Mouse (Mus musculus): ENCODE results near the gene Mafb. TPM values are rescaled to one million over a fixed set of nuclear protein-coding genes. Genes with fewer than 3 reads are reported as not detected.

Gene Mafb
- total RNA-seq, 2 experiments from 2014 or later, result 20.3 to 20.6 TPM

DNA sequence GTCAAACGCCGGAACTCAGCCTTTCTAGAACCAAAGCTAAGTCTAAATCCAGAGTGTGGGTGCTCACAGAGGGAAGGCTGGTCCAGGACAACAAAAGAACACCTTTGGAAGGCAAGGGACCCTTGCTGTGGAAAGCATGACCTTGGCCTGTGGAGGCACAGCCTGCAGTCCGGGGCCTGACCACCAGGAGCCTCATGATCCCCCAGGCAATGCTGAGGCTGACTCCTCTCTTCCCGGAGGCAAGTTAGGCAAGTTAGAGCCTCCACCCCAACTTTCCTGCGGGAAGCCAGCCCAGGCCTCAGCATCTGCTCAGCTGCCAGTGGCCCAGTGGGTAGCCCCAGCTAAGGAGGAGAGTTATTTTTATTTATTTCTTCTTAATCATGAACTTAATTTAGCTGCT lies 9.4 kb upstream of the Mafb start:
- DNase-seq (ENCODE audit: extremely low spot score in 1 of 2, low spot score in 2 of 2), result no peak
- TF ChIP-seq CTCF (IDR thresholded peaks at IDR 0.05), result no peak
- no peak overlapping the region for H3K4me3 ChIP-seq
- intact Hi-C loops (cut with DNase I), result no loop called here
- no peak overlapping the region for H3K27ac ChIP-seq

DNA sequence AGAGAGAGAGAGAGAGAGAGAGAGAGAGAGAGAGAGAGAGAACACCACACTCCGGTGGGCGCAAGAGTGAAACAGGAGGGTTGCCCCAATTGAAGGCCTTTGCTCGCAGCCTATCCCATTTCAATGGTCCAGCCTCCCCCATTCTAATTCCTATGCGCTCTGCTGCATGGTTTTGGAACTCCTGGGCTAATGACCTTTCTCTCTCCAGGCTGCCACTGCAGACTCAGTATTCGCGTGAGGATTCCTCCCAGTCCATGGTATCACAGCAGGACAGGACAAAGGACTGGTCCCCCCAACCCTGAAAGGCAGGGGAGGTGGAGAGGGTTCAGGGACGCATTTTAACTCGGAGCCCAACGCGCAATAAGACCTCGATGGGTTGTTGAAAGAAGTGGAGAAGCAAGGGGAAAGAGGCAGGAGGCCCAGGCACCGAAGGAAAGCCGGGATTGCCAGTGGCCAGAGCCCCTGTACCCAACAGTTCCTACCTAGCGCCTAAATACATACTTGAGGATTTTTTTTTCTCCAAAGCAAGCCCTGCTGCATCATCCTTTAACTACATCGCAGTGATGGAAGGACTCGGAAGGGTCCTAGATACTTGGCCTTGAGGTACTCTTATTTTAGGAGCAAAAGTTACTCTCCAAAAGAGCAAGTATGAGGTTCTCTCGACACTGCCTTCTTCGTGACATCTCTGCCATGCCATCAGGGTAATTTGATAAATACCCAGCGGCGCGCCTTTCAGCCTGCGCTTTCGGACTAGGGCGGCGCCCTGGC lies 3.0 kb upstream of the Mafb start:
- TF ChIP-seq CTCF (IDR thresholded peaks at IDR 0.05), result no peak
- intact Hi-C loops (cut with DNase I), result loop anchor here (2.0 to 5.0 kb wide), 7 partner anchors 213 to 1457 kb away; no protein-coding TSS in a partner anchor
- no peak for DNase-seq (ENCODE audit: extremely low spot score in 1 of 2, low spot score in 2 of 2)
- Histone ChIP-seq H3K27ac (no peak overlapping the region), H3K4me3 (no peak overlapping the region)

DNA sequence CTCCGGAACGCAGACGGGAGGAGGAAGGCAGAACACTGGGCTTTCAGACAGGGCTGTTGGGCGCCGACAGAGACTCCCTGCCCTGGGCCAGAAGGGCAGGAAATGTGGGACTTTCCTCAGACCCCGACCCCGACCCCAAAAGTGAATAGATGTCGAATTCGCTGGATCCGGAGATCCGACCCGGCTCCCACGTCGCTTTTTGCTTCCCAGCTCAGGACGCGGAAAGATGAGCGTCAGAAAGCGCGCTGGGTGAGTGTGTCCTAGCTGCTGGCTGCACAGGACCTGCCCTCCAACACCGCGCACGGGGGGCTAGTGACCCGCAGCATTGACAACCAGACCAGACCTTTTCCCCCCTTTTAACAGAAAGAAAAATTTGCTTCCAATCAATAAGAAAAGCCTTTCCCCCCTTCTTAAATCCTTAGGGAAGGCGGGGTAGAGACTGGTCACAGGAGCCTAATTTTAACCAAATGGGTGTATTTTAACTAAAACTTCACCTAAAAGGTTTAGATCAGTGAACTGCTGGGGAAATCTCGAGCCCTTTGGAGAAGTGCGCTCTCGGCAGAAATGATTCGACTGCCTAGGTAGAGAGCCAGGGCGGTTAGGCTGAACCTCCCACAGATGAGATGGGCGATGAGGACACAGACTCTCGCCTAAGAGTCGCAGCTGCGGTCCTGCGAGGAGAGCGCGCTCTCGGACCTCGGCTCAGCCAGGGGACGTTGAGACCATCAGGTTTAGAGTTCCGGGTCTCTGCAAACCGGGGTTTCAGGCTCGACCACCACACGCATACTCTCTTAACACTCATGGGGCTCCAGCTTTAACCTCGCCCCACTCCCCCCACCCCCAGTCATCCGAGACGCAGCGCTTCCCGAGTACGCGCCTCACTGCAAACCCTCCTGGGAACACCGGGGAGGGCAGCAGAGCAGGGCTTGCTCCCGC lies 1.8 kb upstream of the Mafb start:
- peak overlapping the region; percentile 19; the same call in 1 of the 2 replicates for H3K4me3 ChIP-seq
- intact Hi-C loops (cut with DNase I), result loop anchor here (2.0 to 5.0 kb wide), 7 partner anchors 211 to 1456 kb away; no protein-coding TSS in a partner anchor
- TF ChIP-seq CTCF (IDR thresholded peaks at IDR 0.05), result no peak
- no peak for DNase-seq (ENCODE audit: extremely low spot score in 1 of 2, low spot score in 2 of 2)
- no peak overlapping the region for H3K27ac ChIP-seq

DNA sequence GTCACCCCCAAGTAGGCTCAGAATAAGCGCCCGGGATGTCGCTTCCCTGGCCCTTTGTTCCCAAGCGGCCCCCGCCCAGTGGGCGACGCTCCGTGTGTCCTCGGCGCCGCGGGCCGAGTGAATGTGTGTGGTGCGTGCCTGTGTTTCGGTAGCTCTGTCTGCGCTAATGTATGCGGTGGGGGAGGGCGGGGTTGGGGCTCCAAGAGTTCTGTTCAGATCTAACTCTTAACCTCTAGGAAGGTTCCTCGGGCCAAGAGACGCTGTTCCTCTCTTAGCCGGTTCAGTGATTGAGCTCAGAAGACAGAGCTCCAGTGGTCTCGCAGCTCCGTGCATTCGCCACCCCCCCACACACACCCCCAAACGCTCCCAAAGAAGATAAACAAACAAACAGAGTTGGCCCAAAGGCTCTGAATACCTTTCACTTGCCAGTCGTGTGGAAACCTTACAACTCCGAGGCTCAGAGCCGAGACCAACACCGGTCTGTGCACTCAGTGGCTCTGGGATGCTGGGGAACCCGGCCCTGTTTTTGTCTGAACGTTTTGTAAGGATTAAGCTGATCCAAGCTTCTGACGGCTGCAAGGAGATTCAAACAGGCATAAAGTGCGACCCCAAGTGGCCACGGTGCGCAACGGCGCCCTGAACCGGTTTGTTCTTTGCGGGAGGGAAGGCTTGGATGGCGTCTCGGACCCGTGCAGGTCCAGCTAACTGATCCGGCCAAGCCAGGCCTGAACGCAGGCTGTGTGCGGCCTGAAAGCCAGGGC lies 763 bp upstream of the Mafb start:
- peak; percentile 90 to 94 for DNase-seq (ENCODE audit: extremely low spot score in 1 of 2, low spot score in 2 of 2)
- Histone ChIP-seq H3K27ac (peak overlapping the region; percentile 76), H3K4me3 (peak overlapping the region; percentile 60)
- TF ChIP-seq CTCF (IDR thresholded peaks at IDR 0.05), result peak; percentile 94
- intact Hi-C loops (cut with DNase I), result loop anchor here (2.0 to 5.0 kb wide), 7 partner anchors 210 to 1455 kb away; no protein-coding TSS in a partner anchor

DNA sequence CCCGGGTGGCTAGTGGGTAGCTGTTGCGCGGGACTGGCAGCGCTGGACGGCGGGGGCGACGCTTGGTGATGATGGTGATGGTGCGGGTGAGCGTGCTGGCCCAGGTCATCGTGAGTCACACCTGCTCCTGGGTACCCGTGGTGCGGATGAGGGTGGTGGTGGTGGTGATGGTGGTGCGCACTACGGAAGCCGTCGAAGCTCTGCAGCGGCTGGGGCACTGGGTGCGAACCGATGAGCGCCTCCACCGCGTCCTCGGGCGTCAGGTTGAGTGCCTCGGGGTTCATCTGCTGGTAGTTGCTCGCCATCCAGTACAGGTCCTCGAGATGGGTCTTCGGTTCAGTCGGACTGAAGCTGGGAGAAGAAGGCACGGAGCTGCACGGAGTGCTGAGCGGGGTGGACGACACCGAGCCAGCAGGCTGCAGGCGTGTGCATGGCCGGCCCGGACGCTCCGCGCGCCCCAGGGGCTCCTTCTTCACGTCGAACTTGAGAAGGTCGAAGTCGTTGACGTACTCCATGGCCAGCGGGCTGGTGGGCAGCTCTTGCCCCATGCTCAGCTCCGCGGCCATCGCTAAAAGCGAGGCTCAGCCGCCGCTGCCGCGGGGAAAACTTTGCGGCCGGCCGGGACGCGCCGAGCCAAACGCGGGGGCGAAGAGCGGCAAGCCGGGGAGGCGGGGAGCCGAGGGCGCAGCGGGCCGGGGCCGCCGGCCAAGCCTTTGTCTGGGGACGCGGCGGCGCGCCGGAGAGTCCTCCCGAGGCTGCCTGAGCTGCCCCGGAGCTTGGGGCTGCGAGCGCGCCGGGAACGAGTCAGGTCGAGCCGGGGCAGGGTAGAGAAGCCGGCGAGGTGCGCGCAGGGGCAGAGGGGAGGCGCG lies 520 bp downstream of the Mafb start:
- H3K27ac ChIP-seq, result peak overlapping the region; percentile 76
- intact Hi-C loops (cut with DNase I), result loop anchor here (5.0 kb wide), 4 partner anchors 209 to 924 kb away; no protein-coding TSS in a partner anchor
- peak overlapping the region; percentile 60 for H3K4me3 ChIP-seq
- DNase-seq (ENCODE audit: extremely low spot score in 1 of 2, low spot score in 2 of 2), result peak in 1 of 2 experiments; percentile 15
- TF ChIP-seq CTCF (IDR thresholded peaks at IDR 0.05), result no peak

DNA sequence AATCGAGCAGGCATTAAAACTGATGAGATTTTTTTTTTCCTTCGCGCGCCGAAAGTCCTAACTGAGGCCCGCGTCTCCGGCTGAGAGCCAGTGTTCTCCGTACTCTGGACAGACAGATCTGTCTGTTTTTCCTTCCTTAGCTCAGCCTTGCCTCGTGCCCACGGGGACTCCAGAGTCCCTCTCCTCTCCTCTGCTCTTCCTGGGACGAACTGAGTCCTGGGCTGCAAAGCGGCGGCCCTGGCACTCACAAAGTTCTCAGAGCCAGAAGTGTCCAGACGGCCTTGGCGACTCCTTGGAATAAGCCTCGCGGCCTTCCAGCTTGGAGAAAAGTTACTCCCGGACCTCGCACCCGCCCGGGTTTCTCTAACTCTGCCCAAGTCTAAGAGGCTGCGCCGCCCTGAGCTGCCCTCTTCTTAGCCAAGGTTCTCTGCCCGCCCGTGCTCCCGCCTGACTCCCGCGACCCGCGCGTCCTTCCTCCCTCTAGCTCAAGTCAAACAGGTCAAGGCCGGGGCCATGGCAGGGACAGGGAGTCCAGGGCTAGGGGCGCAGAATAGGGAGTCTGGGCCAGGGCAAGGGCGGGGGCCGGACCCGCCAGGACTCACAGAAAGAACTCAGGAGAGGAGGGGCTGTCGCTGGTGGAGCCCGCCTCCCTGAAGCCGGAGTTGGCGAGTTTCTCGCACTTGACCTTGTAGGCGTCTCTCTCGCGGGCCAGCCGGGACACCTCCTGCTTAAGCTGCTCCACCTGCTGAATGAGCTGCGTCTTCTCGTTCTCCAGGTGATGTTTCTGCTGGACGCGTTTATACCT lies 1.6 kb downstream of the Mafb start:
- intact Hi-C loops (cut with DNase I), result loop anchor here (5.0 kb wide), 4 partner anchors 208 to 923 kb away; no protein-coding TSS in a partner anchor

DNA sequence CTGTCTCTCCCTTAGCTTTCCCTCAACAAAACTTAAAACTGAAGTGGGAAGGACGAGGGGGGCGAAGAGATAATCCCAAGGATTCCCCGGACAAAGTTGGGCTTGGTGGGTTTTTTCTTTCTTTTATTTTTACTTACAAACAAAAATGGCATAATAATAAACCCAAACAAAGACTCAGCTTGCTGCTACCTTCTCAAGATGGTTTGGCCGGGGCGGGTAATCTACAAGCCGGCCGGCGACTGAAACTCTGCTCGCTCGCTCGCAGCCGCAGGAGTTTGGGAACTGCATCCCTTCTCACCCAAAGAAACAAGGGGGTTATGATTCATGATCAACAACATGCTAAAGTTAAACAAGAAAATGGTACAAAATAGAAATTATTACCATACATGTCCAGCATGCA lies 2.2 kb downstream of the Mafb start:
- intact Hi-C loops (cut with DNase I), result loop anchor here (5.0 kb wide), 4 partner anchors 207 to 922 kb away; no protein-coding TSS in a partner anchor
- no peak for DNase-seq (ENCODE audit: extremely low spot score in 1 of 2, low spot score in 2 of 2)
- Histone ChIP-seq H3K27ac (no peak overlapping the region), H3K4me3 (peak overlapping the region; percentile 60)
- TF ChIP-seq CTCF (IDR thresholded peaks at IDR 0.05), result no peak

More for the DNA sequence above, 1.6 kb downstream of the Mafb start:
- Histone ChIP-seq H3K27ac (0 out of 2 replicates have a peak overlapping the region, but pooled peaks have one; percentile 24), H3K4me3 (peak overlapping the region; percentile 60)
- no peak for DNase-seq (ENCODE audit: extremely low spot score in 1 of 2, low spot score in 2 of 2)
- TF ChIP-seq CTCF (IDR thresholded peaks at IDR 0.05), result no peak

DNA sequence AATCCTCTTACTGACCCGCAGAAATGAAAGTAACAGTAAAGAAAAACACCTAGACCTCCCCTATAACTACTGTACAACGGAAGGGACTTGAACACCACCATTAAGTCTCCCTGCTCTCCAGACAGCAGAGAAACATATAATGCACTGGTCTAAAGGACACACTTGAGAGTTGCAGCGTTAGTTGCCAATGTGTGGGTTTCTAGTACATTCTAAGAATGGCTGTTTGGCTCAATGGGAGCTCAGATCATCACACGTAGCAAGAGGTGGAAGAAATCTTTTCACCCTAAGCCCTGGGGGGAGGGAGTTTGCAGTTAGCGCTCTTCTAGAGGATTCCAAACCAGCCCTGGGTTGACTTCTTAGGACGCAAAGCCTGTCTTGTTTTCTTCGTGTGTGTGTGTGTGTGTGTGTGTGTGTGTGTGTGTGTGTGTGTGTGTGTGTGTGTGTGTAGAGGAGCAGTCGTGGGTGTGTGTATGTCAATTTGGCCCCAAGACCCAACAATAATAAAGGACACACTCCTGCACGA lies 2.7 kb downstream of the Mafb start:
- DNase-seq (ENCODE audit: extremely low spot score in 1 of 2, low spot score in 2 of 2), result no peak
- intact Hi-C loops (cut with DNase I), result no loop called here
- TF ChIP-seq CTCF (IDR thresholded peaks at IDR 0.05), result no peak
- no peak overlapping the region for H3K27ac ChIP-seq
- H3K4me3 ChIP-seq, result peak overlapping the region; percentile 23

DNA sequence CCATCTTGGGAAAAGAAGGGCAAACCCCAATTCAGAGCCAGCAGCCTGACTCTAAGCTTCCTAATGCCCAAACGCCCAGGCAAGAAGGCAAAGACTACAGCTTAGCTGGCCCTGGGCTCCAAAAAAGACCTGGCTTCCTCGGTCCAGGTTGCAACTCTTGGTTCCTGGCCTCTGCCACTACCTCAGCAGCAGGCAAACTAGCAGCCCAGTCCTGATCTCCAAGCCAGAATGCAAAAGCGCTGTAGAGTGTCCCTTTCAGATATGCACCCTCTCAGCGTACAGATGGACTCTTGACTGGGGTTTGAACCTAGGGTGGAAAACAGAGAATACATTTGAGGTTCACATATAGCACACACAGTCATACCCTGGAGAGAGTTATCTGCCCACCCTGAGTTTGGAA lies 3.7 kb downstream of the Mafb start:
- intact Hi-C loops (cut with DNase I), result no loop called here
- DNase-seq (ENCODE audit: extremely low spot score in 1 of 2, low spot score in 2 of 2), result no peak
- no peak overlapping the region for H3K27ac ChIP-seq
- no peak for TF ChIP-seq CTCF (IDR thresholded peaks at IDR 0.05)
- no peak overlapping the region for H3K4me3 ChIP-seq

All from left cerebral cortex, adult 2 months (tissue).